Mouse (Mus musculus): Measurements from ENCODE around the gene B3gntl1. TPM values are rescaled to one million over a fixed set of nuclear protein-coding genes. Genes with fewer than 3 reads are reported as not detected.

The B3gntl1 gene
- polyA plus RNA-seq, 1 experiment from 2014 or later, result 6.6 TPM

- Histone ChIP-seq H3K27ac (ENCODE audit: low read length) (no peak overlapping the region), H3K27me3 (ENCODE audit: control insufficient read depth, insufficient read depth, low read depth, low read length) (no peaks in the 10 kb centered on the region), H3K36me3 (ENCODE audit: control insufficient read depth, insufficient read depth, low read length) (no peaks in the 10 kb centered on the region), H3K9me3 (replicated peaks; ENCODE audit: control insufficient read depth, low read length, poor library complexity, severe bottlenecking) (no peaks in the 10 kb centered on the region), H3K4me2 (ENCODE audit: low read length) (no peak overlapping the region), H3K9ac (ENCODE audit: low read depth, low read length) (no peak overlapping the region), H3K4me3 (ENCODE audit: low read depth, low read length) (no peak overlapping the region), H3K4me1 (ENCODE audit: control insufficient read depth, insufficient read depth, low read length) (no peaks in the 10 kb centered on the region)
- WGBS, result 85% methylated on average over 9 of the region's 9 CpGs
- no peak for ATAC-seq
These were observed 18.5 kb downstream of the B3gntl1 start for GRCm38 (mm10) chr11:121654406-121654945.

- Histone ChIP-seq H3K4me1 (ENCODE audit: control insufficient read depth, insufficient read depth, low read length) (no peaks in the 10 kb centered on the region), H3K36me3 (ENCODE audit: control insufficient read depth, insufficient read depth, low read length) (no peaks in the 10 kb centered on the region), H3K4me3 (ENCODE audit: low read depth, low read length) (no peak overlapping the region), H3K4me2 (ENCODE audit: low read length) (no peak overlapping the region), H3K9ac (ENCODE audit: low read depth, low read length) (no peak overlapping the region), H3K9me3 (replicated peaks; ENCODE audit: control insufficient read depth, low read length, poor library complexity, severe bottlenecking) (no peaks in the 10 kb centered on the region), H3K27ac (ENCODE audit: low read length) (no peak overlapping the region), H3K27me3 (ENCODE audit: control insufficient read depth, insufficient read depth, low read depth, low read length) (no peaks in the 10 kb centered on the region)
- no peak for ATAC-seq
- 71% methylated on average over 4 of the region's 4 CpGs for WGBS
These were observed 19.3 kb downstream of the B3gntl1 start for GRCm38 (mm10) chr11:121653631-121654030.

GRCm38 (mm10) chr11:121652547-121653305, 20.2 kb downstream of the B3gntl1 start:
- Histone ChIP-seq H3K4me1 (ENCODE audit: control insufficient read depth, insufficient read depth, low read length) (no peaks in the 10 kb centered on the region), H3K9me3 (replicated peaks; ENCODE audit: control insufficient read depth, low read length, poor library complexity, severe bottlenecking) (no peaks in the 10 kb centered on the region), H3K4me2 (ENCODE audit: low read length) (no peak overlapping the region), H3K4me3 (ENCODE audit: low read depth, low read length) (no peak overlapping the region), H3K27ac (ENCODE audit: low read length) (no peak overlapping the region), H3K27me3 (ENCODE audit: control insufficient read depth, insufficient read depth, low read depth, low read length) (no peaks in the 10 kb centered on the region), H3K9ac (ENCODE audit: low read depth, low read length) (no peak overlapping the region), H3K36me3 (ENCODE audit: control insufficient read depth, insufficient read depth, low read length) (no peaks in the 10 kb centered on the region)
- WGBS, result 54% methylated on average over 10 of the region's 10 CpGs
- ATAC-seq, result no peak

GRCm38 (mm10) chr11:121651983-121652382, 21.0 kb downstream of the B3gntl1 start:
- Histone ChIP-seq H3K27me3 (ENCODE audit: control insufficient read depth, insufficient read depth, low read depth, low read length) (no peaks in the 10 kb centered on the region), H3K27ac (ENCODE audit: low read length) (no peak overlapping the region), H3K4me1 (ENCODE audit: control insufficient read depth, insufficient read depth, low read length) (no peaks in the 10 kb centered on the region), H3K9ac (ENCODE audit: low read depth, low read length) (no peak overlapping the region), H3K9me3 (replicated peaks; ENCODE audit: control insufficient read depth, low read length, poor library complexity, severe bottlenecking) (no peaks in the 10 kb centered on the region), H3K36me3 (ENCODE audit: control insufficient read depth, insufficient read depth, low read length) (no peaks in the 10 kb centered on the region), H3K4me2 (ENCODE audit: low read length) (no peak overlapping the region), H3K4me3 (ENCODE audit: low read depth, low read length) (no peak overlapping the region)
- ATAC-seq, result no peak
- 95% methylated on average over 5 of the region's 5 CpGs for WGBS

- no peak overlapping the region for H3K9ac ChIP-seq (ENCODE audit: low read depth, low read length)
- 92% methylated on average over 9 of the region's 9 CpGs for WGBS
- no peak for ATAC-seq
These were observed 21.4 kb downstream of the B3gntl1 start for GRCm38 (mm10) chr11:121651556-121651955.

GRCm38 (mm10) chr11:121650668-121651067, 22.3 kb downstream of the B3gntl1 start:
- WGBS, result 95% methylated on average over 11 of the region's 11 CpGs
- ATAC-seq, result no peak
- no peaks in the 10 kb centered on the region for H3K27me3 ChIP-seq (ENCODE audit: control insufficient read depth, insufficient read depth, low read depth, low read length)
- H3K4me1 ChIP-seq (ENCODE audit: control insufficient read depth, insufficient read depth, low read length), result no peaks in the 10 kb centered on the region
- H3K27ac ChIP-seq (ENCODE audit: low read length), result no peak overlapping the region
- no peaks in the 10 kb centered on the region for H3K9me3 ChIP-seq (replicated peaks; ENCODE audit: control insufficient read depth, low read length, poor library complexity, severe bottlenecking)
- H3K36me3 ChIP-seq (ENCODE audit: control insufficient read depth, insufficient read depth, low read length), result no peaks in the 10 kb centered on the region
- no peak overlapping the region for H3K4me3 ChIP-seq (ENCODE audit: low read depth, low read length)
- H3K9ac ChIP-seq (ENCODE audit: low read depth, low read length), result no peak overlapping the region
- H3K4me2 ChIP-seq (ENCODE audit: low read length), result no peak overlapping the region

More at GRCm38 (mm10) chr11:121651556-121651955, 21.4 kb downstream of the B3gntl1 start:
- Histone ChIP-seq H3K4me1 (ENCODE audit: control insufficient read depth, insufficient read depth, low read length) (no peaks in the 10 kb centered on the region), H3K4me3 (ENCODE audit: low read depth, low read length) (no peak overlapping the region), H3K27ac (ENCODE audit: low read length) (no peak overlapping the region), H3K4me2 (ENCODE audit: low read length) (no peak overlapping the region), H3K9me3 (replicated peaks; ENCODE audit: control insufficient read depth, low read length, poor library complexity, severe bottlenecking) (no peaks in the 10 kb centered on the region), H3K27me3 (ENCODE audit: control insufficient read depth, insufficient read depth, low read depth, low read length) (no peaks in the 10 kb centered on the region), H3K36me3 (ENCODE audit: control insufficient read depth, insufficient read depth, low read length) (no peaks in the 10 kb centered on the region)

GRCm38 (mm10) chr11:121649900-121650299, 23.1 kb downstream of the B3gntl1 start:
- H3K4me2 ChIP-seq (ENCODE audit: low read length), result no peak overlapping the region
- H3K27me3 ChIP-seq (ENCODE audit: control insufficient read depth, insufficient read depth, low read depth, low read length), result no peaks in the 10 kb centered on the region
- no peak for ATAC-seq
- H3K36me3 ChIP-seq (ENCODE audit: control insufficient read depth, insufficient read depth, low read length), result no peaks in the 10 kb centered on the region
- 77% methylated on average over 10 of the region's 10 CpGs for WGBS
- no peak overlapping the region for H3K9ac ChIP-seq (ENCODE audit: low read depth, low read length)
- H3K27ac ChIP-seq (ENCODE audit: low read length), result no peak overlapping the region
- H3K4me3 ChIP-seq (ENCODE audit: low read depth, low read length), result no peak overlapping the region
- H3K4me1 ChIP-seq (ENCODE audit: control insufficient read depth, insufficient read depth, low read length), result no peaks in the 10 kb centered on the region
- H3K9me3 ChIP-seq (replicated peaks; ENCODE audit: control insufficient read depth, low read length, poor library complexity, severe bottlenecking), result no peaks in the 10 kb centered on the region

GRCm38 (mm10) chr11:121648166-121648565, 24.8 kb downstream of the B3gntl1 start:
- 96% methylated on average over 5 of the region's 5 CpGs for WGBS
- no peak overlapping the region for H3K4me3 ChIP-seq (ENCODE audit: low read depth, low read length)
- no peaks in the 10 kb centered on the region for H3K9me3 ChIP-seq (replicated peaks; ENCODE audit: control insufficient read depth, low read length, poor library complexity, severe bottlenecking)
- ATAC-seq, result no peak
- H3K4me1 ChIP-seq (ENCODE audit: control insufficient read depth, insufficient read depth, low read length), result no peaks in the 10 kb centered on the region
- no peaks in the 10 kb centered on the region for H3K27me3 ChIP-seq (ENCODE audit: control insufficient read depth, insufficient read depth, low read depth, low read length)
- H3K9ac ChIP-seq (ENCODE audit: low read depth, low read length), result no peak overlapping the region
- H3K4me2 ChIP-seq (ENCODE audit: low read length), result no peak overlapping the region
- no peak overlapping the region for H3K27ac ChIP-seq (ENCODE audit: low read length)
- 0 out of 2 replicates have a peak, but pooled peaks cover 2% of the 10 kb centered on the region for H3K36me3 ChIP-seq (ENCODE audit: control insufficient read depth, insufficient read depth, low read length)

- 82% methylated on average over 9 of the region's 9 CpGs for WGBS
- 0 out of 2 replicates have a peak, but pooled peaks cover 2% of the 10 kb centered on the region for H3K36me3 ChIP-seq (ENCODE audit: control insufficient read depth, insufficient read depth, low read length)
- H3K27ac ChIP-seq (ENCODE audit: low read length), result no peak overlapping the region
- no peak overlapping the region for H3K4me2 ChIP-seq (ENCODE audit: low read length)
- H3K4me3 ChIP-seq (ENCODE audit: low read depth, low read length), result no peak overlapping the region
- ATAC-seq, result no peak
- no peaks in the 10 kb centered on the region for H3K27me3 ChIP-seq (ENCODE audit: control insufficient read depth, insufficient read depth, low read depth, low read length)
- no peaks in the 10 kb centered on the region for H3K4me1 ChIP-seq (ENCODE audit: control insufficient read depth, insufficient read depth, low read length)
- no peaks in the 10 kb centered on the region for H3K9me3 ChIP-seq (replicated peaks; ENCODE audit: control insufficient read depth, low read length, poor library complexity, severe bottlenecking)
- no peak overlapping the region for H3K9ac ChIP-seq (ENCODE audit: low read depth, low read length)
These were observed 25.6 kb downstream of the B3gntl1 start for GRCm38 (mm10) chr11:121647321-121647720.
